Mouse (Mus musculus) left cerebral cortex, adult 18-20 months (tissue): ENCODE measurements at regions not wholly inside any gene's neighbourhood (a gene's known extent, or its start where the extent isn't known, plus 50 kb on each side); places are given as distances from the start of the nearest gene placed in this dataset.
A peak's percentile ranks its signal among the peaks of the same experiment; 100 is the strongest.

Source experiments
- DNase-seq, 2 experiments: peaks; one replicate each; pipeline ENCODE4 v3.0.0; 2021 to 2022; ENCODE audit warnings: low spot score in 2 of 2, mixed read lengths in 1 of 2

- no peak for DNase-seq
These were observed 75.6 kb upstream of the Tmprss2 start for GRCm38 (mm10) chr16:97686561-97686960.

DNA sequence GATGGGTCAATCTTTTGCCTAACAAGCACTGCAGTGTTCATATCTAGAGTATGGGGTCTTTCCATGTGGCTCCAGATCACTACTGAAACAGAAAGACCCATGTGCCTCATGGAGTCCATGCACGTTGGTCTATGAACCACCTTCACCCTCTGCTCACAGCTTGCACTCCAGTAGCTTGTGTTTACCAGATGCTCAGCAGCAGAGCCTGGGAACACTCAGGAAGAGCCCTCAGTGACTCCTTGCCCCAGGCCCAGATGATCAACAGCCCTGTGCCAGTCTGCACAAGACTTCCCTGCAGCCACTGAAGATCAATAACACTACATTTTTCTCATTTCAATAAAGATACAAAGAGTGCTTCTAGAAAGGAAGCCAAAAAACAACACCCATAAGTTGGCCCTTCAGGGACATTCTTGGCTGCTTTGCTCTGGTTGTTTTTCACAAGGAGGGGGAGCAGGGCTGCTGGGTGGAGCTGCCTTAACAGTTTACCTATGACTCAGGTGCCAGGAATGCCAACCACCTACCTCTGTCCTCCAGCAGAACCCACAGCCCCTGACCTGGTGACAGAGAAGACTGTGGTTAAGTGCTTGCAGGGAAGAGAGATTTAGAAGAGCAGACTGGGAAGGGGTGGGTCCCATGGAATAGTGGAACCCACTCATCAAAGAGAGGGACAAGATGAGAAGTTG lies 74.7 kb upstream of the Tmprss2 start:
- DNase-seq, result no peak

DNA sequence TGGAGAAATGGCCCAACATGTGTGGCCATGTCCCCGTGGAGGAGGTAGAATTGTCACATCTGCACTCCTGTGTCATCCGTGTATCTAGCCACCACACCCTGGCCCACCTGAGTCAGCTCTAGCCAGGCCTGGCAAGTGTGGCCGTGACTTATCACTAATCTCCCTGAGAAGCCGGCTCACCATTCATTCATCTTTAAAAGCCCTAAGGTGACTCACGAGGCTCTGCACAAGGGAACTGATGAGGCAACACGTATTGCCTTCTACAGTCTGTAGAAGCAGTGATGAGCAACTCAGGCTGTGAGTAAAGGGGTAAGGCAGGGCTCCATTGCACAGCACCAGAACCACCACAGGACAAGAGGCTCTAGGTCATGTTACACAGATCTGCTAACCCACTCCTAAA lies 70.2 kb upstream of the Tmprss2 start:
- no peak for DNase-seq

DNA sequence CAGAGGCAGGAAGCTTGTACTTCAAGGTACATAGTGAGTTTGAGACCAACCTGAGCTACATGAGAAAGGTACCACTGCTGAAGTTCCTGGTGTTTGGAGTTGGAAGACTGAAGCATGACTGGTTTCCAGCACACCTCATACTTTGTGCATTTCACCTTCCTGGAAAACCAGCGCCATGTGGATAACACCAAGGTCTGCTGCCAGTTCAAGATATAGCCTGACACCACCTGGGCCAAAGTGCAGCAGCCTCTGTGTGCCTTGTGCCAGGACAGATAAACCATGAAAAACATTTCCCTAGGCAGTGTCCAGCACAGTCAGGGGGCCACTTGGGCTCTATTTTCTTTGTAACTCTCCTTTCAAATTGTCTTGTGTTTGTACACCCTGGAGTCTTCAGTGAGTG lies 68.8 kb upstream of the Tmprss2 start:
- DNase-seq, result no peak

- no peak for DNase-seq
These were observed 68.3 kb upstream of the Tmprss2 start for GRCm38 (mm10) chr16:97679252-97679651.

DNA sequence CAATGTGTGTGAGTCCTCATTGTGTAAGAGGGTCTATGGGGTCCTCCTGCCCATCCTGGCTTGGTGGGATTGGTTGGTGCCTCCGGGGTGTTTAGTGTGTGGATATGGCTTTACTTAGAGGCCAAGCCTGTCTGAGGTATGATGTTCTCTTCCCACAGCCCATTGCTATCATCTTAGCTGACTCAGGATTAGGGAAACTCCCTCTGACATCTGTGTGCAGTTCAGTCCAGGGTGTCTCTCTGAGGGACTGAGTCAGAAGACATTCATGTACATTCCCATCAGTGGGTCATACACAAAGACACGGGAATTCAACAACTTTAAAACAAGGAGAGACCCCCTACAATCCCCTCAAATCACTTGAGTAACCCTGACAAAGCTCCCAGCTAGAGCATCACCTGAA lies 66.6 kb upstream of the Tmprss2 start:
- no peak for DNase-seq

DNA sequence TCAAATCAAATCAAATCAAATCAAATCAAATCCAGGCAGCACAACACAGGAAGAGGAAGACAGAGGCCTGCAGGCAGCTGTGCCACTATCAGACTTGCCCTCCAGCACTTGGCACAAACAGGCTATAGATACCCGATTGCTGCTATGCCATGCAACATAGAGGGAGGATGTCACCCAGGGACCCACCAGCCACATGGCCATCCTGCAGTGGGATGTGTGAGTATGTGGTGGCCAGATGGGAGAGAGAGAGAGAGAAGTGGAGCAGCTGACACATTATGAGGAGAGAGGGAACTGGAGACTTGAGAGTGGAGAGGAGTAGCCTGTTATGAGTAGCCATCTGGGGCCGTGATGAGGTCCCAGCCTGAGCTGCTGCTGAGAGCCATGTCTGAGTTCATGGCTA lies 62.6 kb upstream of the Tmprss2 start:
- DNase-seq, result peak in 1 of 2 experiments; percentile 11

DNA sequence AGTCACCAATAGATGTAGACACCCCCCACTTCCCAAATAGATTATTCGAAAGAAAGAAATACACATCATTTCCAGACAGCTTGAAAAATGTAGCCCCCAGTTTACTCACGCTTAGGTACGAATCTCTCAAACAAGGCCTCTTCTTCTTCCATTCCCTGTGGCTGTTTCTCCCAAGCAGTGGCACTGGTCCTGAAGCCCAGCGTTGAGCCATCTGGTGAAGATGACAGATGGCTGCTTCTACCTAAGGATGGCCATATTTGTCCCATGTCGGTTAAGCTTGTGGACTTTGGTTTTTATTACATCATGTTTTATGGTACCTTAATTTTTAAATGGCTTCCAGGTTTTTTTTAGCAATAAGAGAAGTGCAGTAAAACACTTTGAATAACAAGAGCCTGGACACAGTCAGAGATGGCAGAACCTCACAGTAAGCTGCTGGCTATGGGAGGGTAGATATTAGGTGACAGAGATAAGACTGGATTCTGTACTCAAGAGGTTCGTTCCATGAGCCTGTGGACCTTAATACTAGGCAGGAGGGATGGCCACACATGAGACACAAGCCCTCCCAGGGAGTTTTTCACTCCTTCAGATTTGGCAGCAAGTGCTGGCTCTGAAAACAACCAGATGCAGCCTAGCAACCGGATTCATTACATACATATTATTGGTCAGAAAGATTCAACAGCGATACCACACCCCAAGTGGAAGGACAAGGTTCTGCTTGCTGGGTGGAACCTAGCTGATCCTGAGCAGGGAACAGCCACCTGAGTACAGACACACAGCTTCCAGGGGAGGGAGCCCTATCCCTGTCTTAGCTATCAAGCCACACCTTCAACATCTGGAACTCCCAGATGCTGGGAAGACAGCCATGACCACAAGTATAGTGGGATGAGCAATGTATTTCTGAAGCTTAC lies 59.4 kb upstream of the Tmprss2 start:
- peak in 1 of 2 experiments; percentile 27 for DNase-seq

GRCm38 (mm10) chr16:97667536-97667935 lies 56.5 kb upstream of the Tmprss2 start:
- DNase-seq, result no peak

GRCm38 (mm10) chr16:97665518-97665917 lies 54.5 kb upstream of the Tmprss2 start:
- DNase-seq, result no peak
